Mouse (Mus musculus): ENCODE results near the gene Thpo. TPM values are rescaled to one million over a fixed set of nuclear protein-coding genes. Genes with fewer than 3 reads are reported as not detected.
A peak's percentile ranks its signal among the peaks of the same experiment; 100 is the strongest.

Gene Thpo
- total and polyA plus RNA-seq, 2 experiments, result 1.7 to 37.0 TPM

DNA sequence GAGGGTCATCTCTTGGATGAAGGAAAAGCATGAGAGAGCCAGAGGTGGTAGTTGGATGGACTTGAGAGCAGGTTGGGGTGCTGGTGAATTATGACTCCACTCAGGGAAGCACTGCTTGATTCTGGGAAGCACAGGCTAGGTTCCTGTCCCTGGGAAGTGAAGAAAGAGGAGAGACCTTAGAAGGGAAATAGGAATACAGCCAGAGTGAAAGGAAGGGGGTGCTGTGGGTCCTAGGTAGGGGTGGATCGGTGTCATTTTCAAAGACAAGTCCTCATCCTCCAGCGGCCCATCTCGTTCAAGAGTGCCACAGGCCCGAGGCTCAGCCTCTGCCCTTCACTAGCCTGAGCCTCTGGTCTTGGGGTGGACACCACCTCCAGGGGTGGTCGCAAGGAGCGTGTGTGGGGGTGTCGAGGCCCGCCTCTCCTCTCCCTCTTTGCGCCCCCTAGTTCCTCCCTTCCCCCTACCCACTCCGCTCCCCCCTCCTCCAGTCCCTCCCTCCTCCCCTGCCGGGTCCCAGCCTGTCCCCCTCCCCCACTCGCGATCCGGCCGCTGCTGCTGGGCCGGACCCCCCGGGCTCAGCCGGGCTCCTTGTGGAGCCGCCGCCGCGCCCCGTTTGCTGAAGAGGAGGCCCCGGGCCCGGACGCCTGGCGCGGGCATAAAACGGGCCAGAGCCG, 1.9 kb downstream of the Thpo start:
- 6% methylated on average over 26 of the region's 30 CpGs for WGBS
- no peaks in the 10 kb centered on the region; the same call in 1 of the 2 replicates for H3K79me2 ChIP-seq (ENCODE audit: control insufficient read depth, insufficient read depth, low read length)
- H3K36me3 ChIP-seq (ENCODE audit: control insufficient read depth, insufficient read depth, low read length), result peaks cover 5% of the 10 kb centered on the region; the same call in 1 of the 2 replicates
- H3K27ac ChIP-seq (replicated peaks; ENCODE audit: insufficient read depth, low read depth, low read length), result peak overlapping the region; percentile 65
- TF ChIP-seq CTCF (IDR thresholded peaks at IDR 0.05; ENCODE audit: low read depth, low read length), result no peak
- no peak for TF ChIP-seq POLR2A (IDR thresholded peaks at IDR 0.05; ENCODE audit: extremely low read depth, insufficient read depth, low read length)
- H3K4me1 ChIP-seq (ENCODE audit: control insufficient read depth, insufficient read depth, low read length), result peaks cover 5% of the 10 kb centered on the region
- no peaks in the 10 kb centered on the region for H3K27me3 ChIP-seq (ENCODE audit: control insufficient read depth, insufficient read depth, low read length)
- H3K4me3 ChIP-seq (ENCODE audit: insufficient read depth, low read depth, low read length), result peak overlapping the region; percentile 82
- H3K9ac ChIP-seq (ENCODE audit: low read depth, low read length), result peak overlapping the region; percentile 91
- DNase-seq (ENCODE audit: extremely low read depth, low read depth, low spot score), result no peak

DNA sequence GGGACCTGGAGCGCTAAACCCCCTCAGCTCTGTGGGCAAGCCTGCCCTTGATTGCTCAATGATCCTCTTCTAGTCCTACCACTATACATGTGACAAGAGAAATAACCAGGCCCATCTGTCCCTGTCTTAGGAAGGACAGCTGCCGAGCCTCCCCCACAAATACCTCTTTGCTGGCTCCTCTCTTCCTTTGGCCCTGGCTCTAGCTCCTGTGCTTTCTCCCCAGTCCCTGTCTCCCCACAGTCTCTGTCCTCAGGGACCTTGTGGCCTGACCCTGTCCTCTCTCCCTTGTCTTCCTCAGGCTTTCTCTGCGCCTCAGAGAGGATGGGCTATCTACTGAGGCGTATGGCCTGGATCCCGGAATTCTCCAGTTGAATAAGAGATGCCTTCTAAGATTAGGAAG, 2.6 kb downstream of the Thpo start:
- Histone ChIP-seq H3K4me3 (ENCODE audit: insufficient read depth, low read depth, low read length) (no peak overlapping the region), H3K79me2 (ENCODE audit: control insufficient read depth, insufficient read depth, low read length) (no peaks in the 10 kb centered on the region; the same call in 1 of the 2 replicates), H3K9ac (ENCODE audit: low read depth, low read length) (no peak overlapping the region), H3K4me1 (ENCODE audit: control insufficient read depth, insufficient read depth, low read length) (peaks cover 5% of the 10 kb centered on the region), H3K27ac (replicated peaks; ENCODE audit: insufficient read depth, low read depth, low read length) (no peak overlapping the region), H3K36me3 (ENCODE audit: control insufficient read depth, insufficient read depth, low read length) (peaks cover 5% of the 10 kb centered on the region; the same call in 1 of the 2 replicates), H3K27me3 (ENCODE audit: control insufficient read depth, insufficient read depth, low read length) (no peaks in the 10 kb centered on the region)
- TF ChIP-seq POLR2A (IDR thresholded peaks at IDR 0.05; ENCODE audit: extremely low read depth, insufficient read depth, low read length) (no peak), CTCF (IDR thresholded peaks at IDR 0.05; ENCODE audit: low read depth, low read length) (no peak)
- no peak for DNase-seq (ENCODE audit: extremely low read depth, low read depth, low spot score)
- WGBS, result 81% methylated on average over 5 of the region's 5 CpGs

DNA sequence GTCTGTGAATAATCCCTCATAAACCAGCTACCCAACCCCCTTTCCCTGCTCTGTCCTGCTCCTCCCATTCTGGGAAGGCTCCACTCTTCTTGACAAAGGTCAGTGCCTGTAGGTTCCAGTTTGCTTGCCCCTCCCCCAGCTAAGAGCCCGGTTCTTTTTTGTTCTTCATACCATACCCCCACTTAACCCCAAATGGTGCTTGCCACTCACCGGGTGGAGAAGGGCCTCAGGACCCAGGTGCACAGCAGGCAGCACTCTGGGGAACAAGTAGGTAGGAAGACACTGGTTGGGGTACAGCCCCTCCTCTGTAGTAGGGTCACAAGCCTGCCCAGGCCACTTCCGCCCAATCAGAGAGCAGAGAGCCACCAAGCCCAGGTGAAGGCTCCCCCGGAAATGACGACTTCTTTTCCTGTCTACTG, 4.0 kb downstream of the Thpo start:
- Histone ChIP-seq H3K36me3 (ENCODE audit: control insufficient read depth, insufficient read depth, low read length) (peaks cover 10% of the 10 kb centered on the region; the same call in 1 of the 2 replicates), H3K27me3 (ENCODE audit: control insufficient read depth, insufficient read depth, low read length) (no peaks in the 10 kb centered on the region), H3K4me1 (ENCODE audit: control insufficient read depth, insufficient read depth, low read length) (peaks cover 5% of the 10 kb centered on the region), H3K4me3 (ENCODE audit: insufficient read depth, low read depth, low read length) (peak overlapping the region; percentile 58), H3K79me2 (ENCODE audit: control insufficient read depth, insufficient read depth, low read length) (no peaks in the 10 kb centered on the region; the same call in 1 of the 2 replicates), H3K9ac (ENCODE audit: low read depth, low read length) (peak overlapping the region; percentile 65), H3K27ac (replicated peaks; ENCODE audit: insufficient read depth, low read depth, low read length) (peak overlapping the region; percentile 89)
- 13% methylated on average over 5 of the region's 5 CpGs for WGBS
- TF ChIP-seq POLR2A (IDR thresholded peaks at IDR 0.05; ENCODE audit: extremely low read depth, insufficient read depth, low read length), result peak; percentile 24; the same call in 1 of the 2 replicates
- no peak for TF ChIP-seq CTCF (IDR thresholded peaks at IDR 0.05; ENCODE audit: low read depth, low read length)
- DNase-seq (ENCODE audit: extremely low read depth, low read depth, low spot score), result peak; percentile 95

DNA sequence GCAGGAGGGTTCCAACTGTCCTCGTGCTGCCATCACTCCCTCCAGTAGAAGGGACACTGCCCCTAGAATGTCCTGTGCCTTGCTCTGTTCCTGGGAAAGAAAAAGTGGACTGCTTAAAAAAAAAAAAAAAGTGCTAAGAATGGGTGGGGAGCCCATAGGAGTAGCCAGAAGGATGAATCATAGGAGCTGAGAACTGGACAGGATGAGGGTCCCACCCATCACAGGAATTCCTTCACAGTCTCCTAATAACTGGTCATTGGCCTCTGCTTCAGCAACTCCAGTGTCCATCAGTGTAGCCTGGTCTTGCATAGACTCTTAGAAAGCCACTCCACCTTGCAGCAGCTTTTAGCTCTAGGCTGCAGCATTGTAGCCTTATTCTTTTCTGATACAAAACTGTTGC, 7.9 kb downstream of the Thpo start:
- H3K9ac ChIP-seq (ENCODE audit: low read depth, low read length), result no peak overlapping the region
- no peak for DNase-seq (ENCODE audit: extremely low read depth, low read depth, low spot score)
- H3K27ac ChIP-seq (replicated peaks; ENCODE audit: insufficient read depth, low read depth, low read length), result no peak overlapping the region
- WGBS, result 73% methylated on average over 1 of the region's 1 CpGs
- no peaks in the 10 kb centered on the region; the same call in 1 of the 2 replicates for H3K79me2 ChIP-seq (ENCODE audit: control insufficient read depth, insufficient read depth, low read length)
- TF ChIP-seq CTCF (IDR thresholded peaks at IDR 0.05; ENCODE audit: low read depth, low read length) (no peak), POLR2A (IDR thresholded peaks at IDR 0.05; ENCODE audit: extremely low read depth, insufficient read depth, low read length) (no peak)
- H3K4me3 ChIP-seq (ENCODE audit: insufficient read depth, low read depth, low read length), result no peak overlapping the region
- H3K36me3 ChIP-seq (ENCODE audit: control insufficient read depth, insufficient read depth, low read length), result peaks cover 10% of the 10 kb centered on the region; the same call in 1 of the 2 replicates
- no peaks in the 10 kb centered on the region for H3K27me3 ChIP-seq (ENCODE audit: control insufficient read depth, insufficient read depth, low read length)
- peaks cover 7% of the 10 kb centered on the region for H3K4me1 ChIP-seq (ENCODE audit: control insufficient read depth, insufficient read depth, low read length)

DNA sequence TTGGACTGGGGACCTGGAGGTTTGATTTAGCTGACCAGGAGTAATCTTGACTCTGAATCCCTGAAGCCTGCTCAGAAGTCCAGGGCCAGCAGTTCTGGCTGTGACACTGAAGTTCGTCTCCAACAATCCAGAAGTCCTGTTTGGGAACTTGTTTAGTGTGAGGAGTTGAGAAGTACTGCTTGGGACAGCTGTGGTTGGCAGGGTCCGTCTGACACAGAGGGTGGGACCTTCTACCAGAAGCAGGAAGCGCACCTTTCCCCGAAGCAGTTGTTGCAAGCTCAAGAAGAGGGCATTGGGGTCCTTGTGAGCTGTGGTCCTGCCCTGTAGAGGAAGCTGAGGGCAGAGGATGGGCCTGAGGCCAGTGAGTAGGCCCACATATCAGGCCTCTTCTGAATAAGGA, 8.6 kb downstream of the Thpo start:
- Histone ChIP-seq H3K9ac (ENCODE audit: low read depth, low read length) (no peak overlapping the region), H3K27ac (replicated peaks; ENCODE audit: insufficient read depth, low read depth, low read length) (no peak overlapping the region), H3K4me3 (ENCODE audit: insufficient read depth, low read depth, low read length) (no peak overlapping the region), H3K4me1 (ENCODE audit: control insufficient read depth, insufficient read depth, low read length) (peaks cover 7% of the 10 kb centered on the region), H3K36me3 (ENCODE audit: control insufficient read depth, insufficient read depth, low read length) (peaks cover 10% of the 10 kb centered on the region; the same call in 1 of the 2 replicates), H3K27me3 (ENCODE audit: control insufficient read depth, insufficient read depth, low read length) (no peaks in the 10 kb centered on the region), H3K79me2 (ENCODE audit: control insufficient read depth, insufficient read depth, low read length) (no peaks in the 10 kb centered on the region; the same call in 1 of the 2 replicates)
- TF ChIP-seq POLR2A (IDR thresholded peaks at IDR 0.05; ENCODE audit: extremely low read depth, insufficient read depth, low read length) (no peak), CTCF (IDR thresholded peaks at IDR 0.05; ENCODE audit: low read depth, low read length) (no peak)
- 88% methylated on average over 4 of the region's 4 CpGs for WGBS
- DNase-seq (ENCODE audit: extremely low read depth, low read depth, low spot score), result no peak

DNA sequence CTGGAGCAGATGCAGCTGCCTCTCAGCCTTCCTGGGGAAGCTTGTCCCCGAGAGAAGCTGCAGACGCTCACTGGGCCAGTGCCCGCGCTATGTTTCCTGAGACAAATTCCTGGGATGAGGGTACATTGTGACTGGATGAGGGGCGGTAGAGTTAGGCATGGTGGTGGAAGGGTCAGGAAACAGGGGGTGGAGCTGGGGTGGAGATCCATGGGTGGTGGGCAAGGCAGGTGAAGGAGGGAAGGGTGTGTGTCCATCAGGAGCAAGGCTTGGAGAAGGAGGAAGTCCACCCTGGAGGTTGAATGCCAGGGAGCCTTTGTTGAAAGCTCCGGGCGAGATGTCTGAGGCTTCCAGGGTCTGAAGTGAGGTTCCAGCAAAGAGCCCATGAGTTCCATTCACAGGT, 9.0 kb downstream of the Thpo start:
- peaks cover 7% of the 10 kb centered on the region for H3K4me1 ChIP-seq (ENCODE audit: control insufficient read depth, insufficient read depth, low read length)
- no peak overlapping the region for H3K27ac ChIP-seq (replicated peaks; ENCODE audit: insufficient read depth, low read depth, low read length)
- no peaks in the 10 kb centered on the region; the same call in 1 of the 2 replicates for H3K79me2 ChIP-seq (ENCODE audit: control insufficient read depth, insufficient read depth, low read length)
- no peak overlapping the region for H3K4me3 ChIP-seq (ENCODE audit: insufficient read depth, low read depth, low read length)
- TF ChIP-seq CTCF (IDR thresholded peaks at IDR 0.05; ENCODE audit: low read depth, low read length) (no peak), POLR2A (IDR thresholded peaks at IDR 0.05; ENCODE audit: extremely low read depth, insufficient read depth, low read length) (no peak)
- H3K27me3 ChIP-seq (ENCODE audit: control insufficient read depth, insufficient read depth, low read length), result no peaks in the 10 kb centered on the region
- 90% methylated on average over 7 of the region's 7 CpGs for WGBS
- H3K36me3 ChIP-seq (ENCODE audit: control insufficient read depth, insufficient read depth, low read length), result peaks cover 11% of the 10 kb centered on the region; the same call in 1 of the 2 replicates
- no peak for DNase-seq (ENCODE audit: extremely low read depth, low read depth, low spot score)
- H3K9ac ChIP-seq (ENCODE audit: low read depth, low read length), result no peak overlapping the region

Data from liver, adult 2 months (tissue).